Mouse (Mus musculus) liver, embryonic 14.5 days (tissue): ENCODE measurements around the gene Ccdc103. TPM values are rescaled to one million over a fixed set of nuclear protein-coding genes. Genes with fewer than 3 reads are reported as not detected.

Experiments used
- ATAC-seq: fragments of 200-750 bp; cut with Nextera tagmentation; 2 replicates; pipeline ENCODE4 v1.8.0; 2017; ENCODE audit warnings: moderate number of reproducible peaks, mild to moderate bottlenecking, moderate library complexity; ENCODE audit not compliant: insufficient read depth
- DNase-seq, 3 experiments: peaks; one replicate each; pipeline ENCODE4 v3.0.0-alpha.2; 2012 to 2013; ENCODE audit warnings: low read depth in 3 of 3, low spot score in 3 of 3
- H3K27ac ChIP-seq: fragments of 300-500 bp; sonication (generic); 2 replicates; pipeline ENCODE4 v1.5.1; 2014; ENCODE audit warnings: moderate library complexity, mild to moderate bottlenecking, control low read depth, inconsistent platforms
- H3K27me3 ChIP-seq: fragments of 300-500 bp; sonication (generic); 2 replicates; pipeline ENCODE4 v1.6.1; 2014; ENCODE audit warnings: mild to moderate bottlenecking, low read length, moderate library complexity; ENCODE audit not compliant: control insufficient read depth, insufficient read depth
- H3K36me3 ChIP-seq: fragments of 300-500 bp; sonication (generic); replicated peaks from 2 replicates; pipeline ENCODE4 v1.6.1; 2014; ENCODE audit warnings: low read depth; ENCODE audit not compliant: control insufficient read depth, insufficient read depth
- H3K4me1 ChIP-seq, 2 experiments: fragments of 200-500 bp in 1 of 2; fragments of 300-500 bp in 1 of 2; sonication (generic) in 1 of 2; replicated peaks; 2 replicates each; pipeline ENCODE4 v1.6.1; 2012 to 2014; ENCODE audit warnings: antibody characterized with exemption in 1 of 2, inconsistent platforms in 1 of 2, low read length in 1 of 2; ENCODE audit not compliant: control insufficient read depth in 2 of 2, insufficient read depth in 2 of 2
- H3K4me2 ChIP-seq: fragments of 300-500 bp; sonication (generic); 2 replicates; pipeline ENCODE4 v1.6.1; 2014; ENCODE audit warnings: low read depth, mild to moderate bottlenecking, control low read depth, moderate library complexity
- H3K4me3 ChIP-seq, 2 experiments: fragments of 200-500 bp in 1 of 2; fragments of 300-500 bp in 1 of 2; sonication (generic) in 1 of 2; 2 replicates each; pipeline ENCODE4 v1.5.1; 2012 to 2014; ENCODE audit warnings: low read depth in 2 of 2, low read length in 2 of 2, mild to moderate bottlenecking in 2 of 2, control low read depth in 1 of 2, inconsistent platforms in 1 of 2, moderate library complexity in 1 of 2; ENCODE audit not compliant: insufficient read depth in 1 of 2
- H3K9ac ChIP-seq: fragments of 300-500 bp; sonication (generic); replicated peaks from 2 replicates; pipeline ENCODE4 v1.6.1; 2014; ENCODE audit warnings: mild to moderate bottlenecking, control low read depth, moderate library complexity
- H3K9me3 ChIP-seq: fragments of 300-500 bp; sonication (generic); 2 replicates; pipeline ENCODE4 v1.6.1; 2016; ENCODE audit warnings: low read length, mixed read lengths; ENCODE audit not compliant: control insufficient read depth
- CTCF ChIP-seq: IDR thresholded peaks from 2 replicates; pipeline ENCODE4 v1.5.1; 2016; ENCODE audit warnings: antibody characterized with exemption, low read depth, control low read depth
- EP300 ChIP-seq: IDR thresholded peaks from 2 replicates; pipeline ENCODE4 v1.6.1; 2016; ENCODE audit warnings: antibody characterized with exemption, low read depth
- WGBS: fragments of 180-500 bp; shearing (Covaris S2); extraction: QIAGEN DNeasy Blood & Tissue Kit; methylation state at CpG from one replicate; pipeline ENCODE4 v1.1.7; 2014; ENCODE audit not compliant: insufficient replicate concordance; 5-methylcytosine and 5-hydroxymethylcytosine counted together
- polyA plus RNA-seq, 2 experiments: library from polyadenylated mRNA; depleted of rRNA in 1 of 2; stranded (reverse) in 1 of 2; unstranded in 1 of 2; fragments of >200 nt; fragmentation: Nextera tagmentation in 1 of 2; extraction: Ambion mirVana in 1 of 2; gene quantifications; 2 replicates each; pipeline versions ENCODE4 v1.2.1 to v1.2.3; 2012 to 2014

Ccdc103 gene
- polyA plus RNA-seq, 2 experiments: 0.59 to 1.1 TPM

GRCm38 (mm10) chr11:102853760-102854159 is 27.2 kb upstream of the Ccdc103 start:
- Histone ChIP-seq H3K4me3 (no peak overlapping the region), H3K4me1 (no peaks in the 10 kb centered on the region), H3K9ac (no peak overlapping the region), H3K9me3 (no peaks in the 10 kb centered on the region), H3K4me2 (no peak overlapping the region), H3K27ac (no peak overlapping the region), H3K27me3 (no peaks in the 10 kb centered on the region), H3K36me3 (peaks cover 65% of the 10 kb centered on the region)
- TF ChIP-seq CTCF: peak; percentile 72
- no peak for TF ChIP-seq EP300
- DNase-seq: peak in 1 of 3 experiments; percentile 19
- ATAC-seq: no peak

- Histone ChIP-seq H3K4me1 (no peaks in the 10 kb centered on the region), H3K27ac (no peak overlapping the region), H3K4me3 (no peak overlapping the region), H3K4me2 (no peak overlapping the region), H3K9ac (no peak overlapping the region), H3K27me3 (no peaks in the 10 kb centered on the region), H3K36me3 (peaks cover 70% of the 10 kb centered on the region), H3K9me3 (no peaks in the 10 kb centered on the region)
- ATAC-seq (no peak), DNase-seq (no peak)
- WGBS: 74% methylated on average over 6 of the region's 6 CpGs
- no peak for TF ChIP-seq CTCF
- TF ChIP-seq EP300: no peak
These were observed 25.1 kb upstream of the Ccdc103 start for GRCm38 (mm10) chr11:102855941-102856340.

- H3K27ac ChIP-seq: no peak overlapping the region
- peaks cover 68% of the 10 kb centered on the region for H3K36me3 ChIP-seq
- H3K4me2 ChIP-seq: no peak overlapping the region
- no peak for ATAC-seq
- DNase-seq: no peak
- H3K9me3 ChIP-seq: no peaks in the 10 kb centered on the region
- no peaks in the 10 kb centered on the region for H3K27me3 ChIP-seq
- H3K4me1 ChIP-seq: no peaks in the 10 kb centered on the region
- H3K4me3 ChIP-seq: no peak overlapping the region
- TF ChIP-seq CTCF: no peak
- no peak for TF ChIP-seq EP300
- no peak overlapping the region for H3K9ac ChIP-seq
- WGBS: 88% methylated on average over 11 of the region's 11 CpGs
These were observed 22.1 kb upstream of the Ccdc103 start for GRCm38 (mm10) chr11:102858951-102859350.

GRCm38 (mm10) chr11:102859933-102860332 is 21.1 kb upstream of the Ccdc103 start:
- peaks cover 67% of the 10 kb centered on the region for H3K36me3 ChIP-seq
- no peak for DNase-seq
- WGBS: 83% methylated on average over 8 of the region's 8 CpGs

DNA sequence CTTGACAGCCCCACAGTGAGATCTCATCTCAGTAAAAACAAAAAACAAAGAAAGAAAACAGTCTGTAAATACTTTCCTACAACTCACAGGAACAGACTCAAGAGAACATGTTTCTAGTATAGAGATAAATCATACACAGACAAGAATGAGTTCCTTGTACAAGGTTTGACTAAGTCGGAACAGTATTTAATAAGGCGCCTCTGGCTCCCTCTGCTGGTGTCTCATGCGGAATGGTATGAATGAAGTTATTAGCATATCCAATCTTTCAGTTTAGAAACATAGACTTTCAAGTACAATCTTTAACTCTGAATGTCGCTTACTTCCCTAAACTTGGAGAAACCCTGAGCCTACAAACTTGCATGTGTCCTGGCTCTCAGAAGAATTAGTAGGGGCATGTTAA is 16.7 kb upstream of the Ccdc103 start:
- TF ChIP-seq CTCF (peak; percentile 52; the same call in 1 of the 2 replicates), EP300 (no peak)
- no peak overlapping the region for H3K4me2 ChIP-seq
- H3K4me1 ChIP-seq: no peaks in the 10 kb centered on the region
- DNase-seq (no peak), ATAC-seq (no peak)
- no peak overlapping the region for H3K9ac ChIP-seq
- H3K27me3 ChIP-seq: no peaks in the 10 kb centered on the region
- WGBS: 44% methylated on average over 4 of the region's 4 CpGs
- H3K9me3 ChIP-seq: no peaks in the 10 kb centered on the region
- H3K27ac ChIP-seq: no peak overlapping the region
- H3K36me3 ChIP-seq: peaks cover 69% of the 10 kb centered on the region
- H3K4me3 ChIP-seq: no peak overlapping the region

More at GRCm38 (mm10) chr11:102859933-102860332, 21.1 kb upstream of the Ccdc103 start:
- TF ChIP-seq EP300 (no peak), CTCF (no peak)
- Histone ChIP-seq H3K9me3 (no peaks in the 10 kb centered on the region), H3K27ac (no peak overlapping the region), H3K4me3 (no peak overlapping the region), H3K27me3 (no peaks in the 10 kb centered on the region), H3K9ac (no peak overlapping the region), H3K4me1 (no peaks in the 10 kb centered on the region), H3K4me2 (no peak overlapping the region)
- no peak for ATAC-seq
